Mouse (Mus musculus): ENCODE measurements around the gene Gm49361.
"Not testable (repeated sequence)": the region's sequence is repeated elsewhere in the genome, so short reads cannot be mapped to it uniquely, and the experiment has no call there.

Gene Gm49361

GRCm38 (mm10) chr14:57746001-57746771 lies at the start of gene Gm49361:
Gene Gm49361, minus strand, starts transcription at chr14:57746103.
- peak; percentile 92 for DNase-seq (ENCODE audit: low read depth, low spot score)

- DNase-seq (ENCODE audit: low read depth, low spot score), result no peak
These were observed 45.3 kb upstream of the Gm49361 start for GRCm38 (mm10) chr14:57791171-57791570.

- DNase-seq (ENCODE audit: low read depth, low spot score), result no peak
These were observed 43.9 kb upstream of the Gm49361 start for GRCm38 (mm10) chr14:57789759-57790158.

- DNase-seq (ENCODE audit: low read depth, low spot score), result no peak
These were observed 43.4 kb upstream of the Gm49361 start for GRCm38 (mm10) chr14:57789311-57789710.

- DNase-seq (ENCODE audit: low read depth, low spot score), result no peak
These were observed 41.5 kb upstream of the Gm49361 start for GRCm38 (mm10) chr14:57787406-57787805.

GRCm38 (mm10) chr14:57772157-57772815 lies 26.4 kb upstream of the Gm49361 start:
- DNase-seq (ENCODE audit: low read depth, low spot score), result peak; percentile 58

- peak; percentile 74 for DNase-seq (ENCODE audit: low read depth, low spot score)
These were observed 23.2 kb upstream of the Gm49361 start for GRCm38 (mm10) chr14:57769102-57769501.

GRCm38 (mm10) chr14:57760447-57761412 lies 14.8 kb upstream of the Gm49361 start:
- no peak for DNase-seq (ENCODE audit: low read depth, low spot score)

GRCm38 (mm10) chr14:57758237-57758636 lies 12.3 kb upstream of the Gm49361 start, which contains the start of gene Lats2:
Gene Lats2, minus strand, starts transcription at chr14:57758388.
- no peak for DNase-seq (ENCODE audit: low read depth, low spot score)

- DNase-seq (ENCODE audit: low read depth, low spot score), result no peak
These were observed 10.2 kb upstream of the Gm49361 start for GRCm38 (mm10) chr14:57756094-57756493.

- no peak for DNase-seq (ENCODE audit: low read depth, low spot score)
These were observed 9.8 kb upstream of the Gm49361 start for GRCm38 (mm10) chr14:57755661-57756060.

GRCm38 (mm10) chr14:57753351-57753992 lies 7.6 kb upstream of the Gm49361 start:
- DNase-seq (ENCODE audit: low read depth, low spot score), result no peak

GRCm38 (mm10) chr14:57751006-57751405 lies 5.1 kb upstream of the Gm49361 start:
- not testable (repeated sequence) for DNase-seq (ENCODE audit: low read depth, low spot score)

- peak; percentile 40 for DNase-seq (ENCODE audit: low read depth, low spot score)
These were observed 3.6 kb upstream of the Gm49361 start for GRCm38 (mm10) chr14:57749501-57749900.

- DNase-seq (ENCODE audit: low read depth, low spot score), result peak; percentile 51
These were observed 473 bp downstream of the Gm49361 start for GRCm38 (mm10) chr14:57745291-57745969.

- peak; percentile 69 for DNase-seq (ENCODE audit: low read depth, low spot score)
These were observed 1.4 kb downstream of the Gm49361 start for GRCm38 (mm10) chr14:57744547-57744946.

GRCm38 (mm10) chr14:57740651-57741050 lies 5.3 kb downstream of the Gm49361 start:
- no peak for DNase-seq (ENCODE audit: low read depth, low spot score)

- no peak for DNase-seq (ENCODE audit: low read depth, low spot score)
These were observed 8.8 kb downstream of the Gm49361 start for GRCm38 (mm10) chr14:57737089-57737488.

GRCm38 (mm10) chr14:57736141-57736540 lies 9.8 kb downstream of the Gm49361 start:
- DNase-seq (ENCODE audit: low read depth, low spot score), result no peak

GRCm38 (mm10) chr14:57732668-57733293 lies 13.1 kb downstream of the Gm49361 start:
- no peak for DNase-seq (ENCODE audit: low read depth, low spot score)

Measured in CD4-positive, CD25-positive, alpha-beta regulatory T cell, adult 2 months (primary cell).